Mouse (Mus musculus) thymus, adult 2 months (tissue): ENCODE results near the gene Tpsg1.

Source experiments
- CTCF ChIP-seq: fragments of 200-500 bp; IDR thresholded peaks from 2 replicates; pipeline ENCODE4 v1.5.1; 2012; ENCODE audit warnings: mild to moderate bottlenecking, control low read depth, low read length, moderate library complexity, borderline replicate concordance; ENCODE audit not compliant: control insufficient read depth, poor library complexity, insufficient read depth; ENCODE audit errors: extremely low read depth
- POLR2A ChIP-seq: fragments of 200-500 bp; IDR thresholded peaks from 2 replicates; pipeline ENCODE4 v1.6.1; 2012; ENCODE audit warnings: mild to moderate bottlenecking, low read length, control low read depth, moderate library complexity; ENCODE audit not compliant: control insufficient read depth, poor library complexity, insufficient read depth; ENCODE audit errors: extremely low read depth

DNA sequence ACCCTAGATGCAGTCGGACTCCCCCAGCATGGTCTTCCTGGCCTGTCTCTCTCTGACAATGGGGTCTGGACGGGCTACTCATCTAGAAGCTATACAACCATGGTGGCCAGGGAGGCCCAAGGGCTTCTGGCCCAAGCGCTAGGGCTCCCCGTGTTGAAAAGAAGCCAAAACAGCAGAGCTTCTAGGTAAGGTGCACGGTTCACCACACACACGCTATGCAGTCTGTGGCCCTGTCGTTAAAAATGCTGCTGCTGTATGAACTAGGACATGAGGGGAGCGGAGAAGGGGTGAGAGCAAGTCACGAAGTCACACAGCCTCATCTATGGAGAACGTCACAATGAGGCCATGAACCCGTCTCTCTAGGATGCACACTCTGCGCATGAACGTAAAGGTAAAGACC is 33.2 kb downstream of the Tpsg1 start:
- no peak for TF ChIP-seq POLR2A
- no peak for TF ChIP-seq CTCF
